Mouse (Mus musculus) liver, embryonic 14.5 days (tissue): ENCODE data around the gene Cebpa. TPM values are rescaled to one million over a fixed set of nuclear protein-coding genes. Genes with fewer than 3 reads are reported as not detected.
A peak's percentile ranks its signal among the peaks of the same experiment; 100 is the strongest.

Experiments used
- ATAC-seq: fragments of 200-750 bp; cut with Nextera tagmentation; 2 replicates; pipeline ENCODE4 v1.8.0; 2017; ENCODE audit warnings: moderate number of reproducible peaks, mild to moderate bottlenecking, moderate library complexity; ENCODE audit not compliant: insufficient read depth
- DNase-seq, 3 experiments: peaks; one replicate each; pipeline ENCODE4 v3.0.0-alpha.2; 2012 to 2013; ENCODE audit warnings: low read depth in 3 of 3, low spot score in 3 of 3
- H3K27ac ChIP-seq: fragments of 300-500 bp; sonication (generic); 2 replicates; pipeline ENCODE4 v1.5.1; 2014; ENCODE audit warnings: moderate library complexity, mild to moderate bottlenecking, control low read depth, inconsistent platforms
- H3K27me3 ChIP-seq: fragments of 300-500 bp; sonication (generic); 2 replicates; pipeline ENCODE4 v1.6.1; 2014; ENCODE audit warnings: mild to moderate bottlenecking, low read length, moderate library complexity; ENCODE audit not compliant: control insufficient read depth, insufficient read depth
- H3K36me3 ChIP-seq: fragments of 300-500 bp; sonication (generic); replicated peaks from 2 replicates; pipeline ENCODE4 v1.6.1; 2014; ENCODE audit warnings: low read depth; ENCODE audit not compliant: control insufficient read depth, insufficient read depth
- H3K4me1 ChIP-seq, 2 experiments: fragments of 200-500 bp in 1 of 2; fragments of 300-500 bp in 1 of 2; sonication (generic) in 1 of 2; replicated peaks; 2 replicates each; pipeline ENCODE4 v1.6.1; 2012 to 2014; ENCODE audit warnings: antibody characterized with exemption in 1 of 2, inconsistent platforms in 1 of 2, low read length in 1 of 2; ENCODE audit not compliant: control insufficient read depth in 2 of 2, insufficient read depth in 2 of 2
- H3K4me2 ChIP-seq: fragments of 300-500 bp; sonication (generic); 2 replicates; pipeline ENCODE4 v1.6.1; 2014; ENCODE audit warnings: low read depth, mild to moderate bottlenecking, control low read depth, moderate library complexity
- H3K4me3 ChIP-seq, 2 experiments: fragments of 200-500 bp in 1 of 2; fragments of 300-500 bp in 1 of 2; sonication (generic) in 1 of 2; 2 replicates each; pipeline ENCODE4 v1.5.1; 2012 to 2014; ENCODE audit warnings: low read depth in 2 of 2, low read length in 2 of 2, mild to moderate bottlenecking in 2 of 2, control low read depth in 1 of 2, inconsistent platforms in 1 of 2, moderate library complexity in 1 of 2; ENCODE audit not compliant: insufficient read depth in 1 of 2
- H3K9ac ChIP-seq: fragments of 300-500 bp; sonication (generic); replicated peaks from 2 replicates; pipeline ENCODE4 v1.6.1; 2014; ENCODE audit warnings: mild to moderate bottlenecking, control low read depth, moderate library complexity
- H3K9me3 ChIP-seq: fragments of 300-500 bp; sonication (generic); 2 replicates; pipeline ENCODE4 v1.6.1; 2016; ENCODE audit warnings: low read length, mixed read lengths; ENCODE audit not compliant: control insufficient read depth
- CTCF ChIP-seq: IDR thresholded peaks from 2 replicates; pipeline ENCODE4 v1.5.1; 2016; ENCODE audit warnings: antibody characterized with exemption, low read depth, control low read depth
- EP300 ChIP-seq: IDR thresholded peaks from 2 replicates; pipeline ENCODE4 v1.6.1; 2016; ENCODE audit warnings: antibody characterized with exemption, low read depth
- WGBS: fragments of 180-500 bp; shearing (Covaris S2); extraction: QIAGEN DNeasy Blood & Tissue Kit; methylation state at CpG from one replicate; pipeline ENCODE4 v1.1.7; 2014; ENCODE audit not compliant: insufficient replicate concordance; 5-methylcytosine and 5-hydroxymethylcytosine counted together
- polyA plus RNA-seq, 2 experiments: library from polyadenylated mRNA; depleted of rRNA in 1 of 2; stranded (reverse) in 1 of 2; unstranded in 1 of 2; fragments of >200 nt; fragmentation: Nextera tagmentation in 1 of 2; extraction: Ambion mirVana in 1 of 2; gene quantifications; 2 replicates each; pipeline versions ENCODE4 v1.2.1 to v1.2.3; 2012 to 2014

Cebpa gene
- polyA plus RNA-seq, 2 experiments, result 7.1 to 15.0 TPM

DNA sequence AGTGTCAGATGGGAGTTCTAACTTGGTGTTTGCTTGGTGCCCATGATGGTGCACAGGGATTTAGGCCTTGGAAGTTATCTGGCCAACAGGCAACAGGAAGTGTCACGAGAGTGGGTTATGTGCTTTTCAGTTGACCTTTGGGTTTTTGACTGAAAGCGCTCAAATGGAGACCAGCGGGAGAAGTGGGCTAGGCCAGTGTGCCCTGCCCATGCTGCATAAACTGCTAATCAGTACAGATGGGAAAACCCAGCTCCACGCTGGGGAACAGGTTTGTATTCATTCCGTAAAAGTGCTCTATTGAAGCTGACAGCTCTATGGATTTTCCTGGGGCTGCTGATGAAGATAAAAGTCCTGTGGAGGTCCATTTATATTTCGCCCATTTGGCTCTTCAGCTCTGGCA is 10.4 kb upstream of the Cebpa start:
- Histone ChIP-seq H3K27ac (no peak overlapping the region), H3K27me3 (no peaks in the 10 kb centered on the region), H3K9ac (no peak overlapping the region), H3K4me1 (peaks cover 0 to 10% of the 10 kb centered on the region in 2 experiments; a peak in 2 of 4 replicates), H3K36me3 (no peaks in the 10 kb centered on the region), H3K4me3 (no peak overlapping the region), H3K9me3 (no peaks in the 10 kb centered on the region), H3K4me2 (no peak overlapping the region)
- no peak for TF ChIP-seq CTCF
- no peak for TF ChIP-seq EP300
- no peak for DNase-seq
- ATAC-seq, result no peak
- 53% methylated on average over 6 of the region's 6 CpGs for WGBS

DNA sequence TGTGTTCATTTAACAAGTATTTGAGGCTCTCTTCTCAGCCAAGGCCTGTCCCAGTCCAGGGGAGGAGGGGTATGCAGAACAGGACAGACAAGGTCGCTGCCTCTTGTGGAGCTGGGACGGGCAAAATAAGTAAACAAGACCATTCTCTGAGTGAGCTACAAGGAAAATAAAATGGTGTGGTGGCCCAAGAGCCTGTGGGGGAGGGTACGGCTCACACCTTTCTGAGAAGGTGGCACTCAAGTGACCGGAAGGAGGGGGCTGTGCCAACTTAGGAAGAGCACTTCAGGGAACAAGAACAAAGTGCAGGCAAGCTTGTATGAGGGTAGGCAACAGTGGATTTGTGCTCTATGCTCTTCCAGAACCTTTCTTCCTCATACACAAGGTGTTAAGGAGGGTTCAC is 6.0 kb upstream of the Cebpa start:
- H3K4me3 ChIP-seq, result no peak overlapping the region
- DNase-seq (no peak), ATAC-seq (no peak)
- no peaks in the 10 kb centered on the region for H3K9me3 ChIP-seq
- no peak overlapping the region for H3K27ac ChIP-seq
- peaks cover 0 to 9% of the 10 kb centered on the region in 2 experiments; a peak in 2 of 4 replicates for H3K4me1 ChIP-seq
- H3K36me3 ChIP-seq, result no peaks in the 10 kb centered on the region
- H3K9ac ChIP-seq, result no peak overlapping the region
- 41% methylated on average over 4 of the region's 4 CpGs for WGBS
- TF ChIP-seq EP300 (no peak), CTCF (no peak)
- peaks cover 15% of the 10 kb centered on the region for H3K27me3 ChIP-seq
- no peak overlapping the region for H3K4me2 ChIP-seq

DNA sequence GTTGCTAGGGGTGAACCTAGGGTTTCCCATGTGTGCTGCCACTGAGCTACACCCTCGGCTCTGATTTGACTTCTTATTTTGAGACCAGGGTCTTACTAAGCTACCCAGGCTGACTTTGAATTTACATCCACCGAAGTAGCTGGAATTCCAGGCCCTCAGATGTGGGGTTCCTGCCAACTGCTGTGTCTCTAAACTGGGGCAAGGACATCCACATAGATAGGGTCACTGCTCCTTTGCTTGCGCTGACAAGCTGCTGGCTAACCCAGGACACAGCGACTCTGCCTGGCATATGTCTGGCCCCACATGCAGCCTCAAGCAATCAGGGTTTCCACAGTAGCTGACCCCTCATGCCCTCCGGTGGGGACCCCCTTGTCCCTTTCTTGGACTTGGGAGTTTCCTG is 5.4 kb upstream of the Cebpa start:
- Histone ChIP-seq H3K4me3 (no peak overlapping the region), H3K9me3 (no peaks in the 10 kb centered on the region), H3K27ac (no peak overlapping the region), H3K4me2 (no peak overlapping the region), H3K9ac (no peak overlapping the region), H3K36me3 (no peaks in the 10 kb centered on the region), H3K27me3 (peaks cover 21% of the 10 kb centered on the region), H3K4me1 (peaks cover 0 to 8% of the 10 kb centered on the region in 2 experiments; a peak in 2 of 4 replicates)
- TF ChIP-seq CTCF (no peak), EP300 (no peak)
- WGBS, result 60% methylated on average over 5 of the region's 5 CpGs
- no peak for DNase-seq
- ATAC-seq, result no peak

DNA sequence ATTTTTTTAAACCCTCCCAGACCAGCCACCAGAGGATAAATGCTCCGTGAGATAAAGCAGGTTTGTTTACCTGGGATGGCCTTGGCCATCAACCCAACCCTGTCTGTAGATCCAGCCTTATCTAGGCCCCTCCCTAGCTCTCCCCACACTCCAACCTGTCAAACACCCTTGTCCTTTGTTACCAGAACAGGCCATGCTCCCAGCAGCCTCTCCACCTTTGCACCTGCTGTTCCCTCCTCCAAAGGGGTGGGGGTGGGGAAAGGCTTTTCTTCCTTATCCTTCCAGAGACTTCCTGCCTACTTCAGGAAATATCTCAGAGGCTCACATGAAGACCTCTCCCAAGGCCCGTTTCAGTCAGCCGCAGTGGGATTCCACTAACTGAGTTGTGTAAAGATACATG is 2.6 kb upstream of the Cebpa start:
- Histone ChIP-seq H3K27ac (no peak overlapping the region), H3K4me1 (peaks cover 0 to 8% of the 10 kb centered on the region in 2 experiments; a peak in 2 of 4 replicates), H3K36me3 (no peaks in the 10 kb centered on the region), H3K9me3 (no peaks in the 10 kb centered on the region), H3K27me3 (peaks cover 46% of the 10 kb centered on the region), H3K4me2 (no peak overlapping the region), H3K9ac (no peak overlapping the region), H3K4me3 (no peak overlapping the region)
- DNase-seq, result peak in 1 of 3 experiments; percentile 19
- TF ChIP-seq EP300 (no peak), CTCF (no peak)
- 42% methylated on average over 3 of the region's 3 CpGs for WGBS
- ATAC-seq, result peak; percentile 32; the same call in 1 of the 2 replicates

DNA sequence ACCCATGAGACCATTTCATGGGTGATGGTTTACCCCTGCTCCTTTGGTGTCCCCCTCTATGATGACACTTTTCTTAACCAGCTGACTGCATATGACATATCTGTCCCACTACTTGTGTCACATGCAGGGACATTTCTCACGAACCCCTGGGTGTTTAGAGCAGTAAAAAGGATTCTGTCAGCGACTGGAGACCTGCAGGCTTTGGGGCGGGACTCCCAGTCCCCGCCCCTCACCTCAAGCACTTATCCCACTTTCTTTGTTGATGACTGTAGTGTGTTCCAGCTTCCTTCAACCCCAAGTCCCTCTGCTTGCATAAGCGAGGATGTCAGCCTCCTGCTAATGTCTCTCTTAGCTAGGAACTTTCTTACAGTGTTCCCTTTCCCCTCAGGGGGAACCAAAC is 2.0 kb upstream of the Cebpa start:
- Histone ChIP-seq H3K27me3 (peaks cover 46% of the 10 kb centered on the region), H3K9ac (no peak overlapping the region), H3K36me3 (no peaks in the 10 kb centered on the region), H3K9me3 (no peaks in the 10 kb centered on the region), H3K4me1 (peaks cover 0 to 8% of the 10 kb centered on the region in 2 experiments; a peak in 2 of 4 replicates), H3K4me3 (no peak overlapping the region), H3K27ac (no peak overlapping the region), H3K4me2 (peak overlapping the region; percentile 42)
- DNase-seq (no peak), ATAC-seq (no peak)
- 26% methylated on average over 5 of the region's 5 CpGs for WGBS
- TF ChIP-seq EP300 (no peak), CTCF (no peak)
